Mouse (Mus musculus) G1E (cell line): ENCODE data around the gene Nkx2-3. TPM values are rescaled to one million over a fixed set of nuclear protein-coding genes. Genes with fewer than 3 reads are reported as not detected.

Experiments
- ATAC-seq: 2 replicates; pipeline ENCODE4 v1.8.0; 2016; ENCODE audit warnings: mild to moderate bottlenecking; ENCODE audit not compliant: insufficient number of reproducible peaks, poor library complexity, low FRiP score, severe bottlenecking; ENCODE audit errors: extremely low read depth
- DNase-seq: peaks from one replicate; pipeline ENCODE4 v3.0.0; 2012; ENCODE audit warnings: low spot score
- H3K27me3 ChIP-seq: 2 replicates; pipeline ENCODE4 v1.6.1; 2012; ENCODE audit warnings: mild to moderate bottlenecking, low read length, inconsistent platforms; ENCODE audit not compliant: insufficient read depth
- H3K36me3 ChIP-seq: replicated peaks from 2 replicates; pipeline ENCODE3; 2012; ENCODE audit warnings: mild to moderate bottlenecking, inconsistent platforms
- H3K4me1 ChIP-seq: 2 replicates; pipeline ENCODE4 v1.6.1; 2012; ENCODE audit warnings: low read depth, low read length, inconsistent platforms, mixed read lengths; ENCODE audit not compliant: insufficient read depth
- H3K4me3 ChIP-seq: 2 replicates; pipeline ENCODE4 v1.5.1; 2012; ENCODE audit warnings: low read depth, mild to moderate bottlenecking, inconsistent platforms, low read length, moderate library complexity, mixed read lengths
- H3K9me3 ChIP-seq: replicated peaks from 2 replicates; pipeline ENCODE4 v1.6.1; 2012; ENCODE audit warnings: inconsistent platforms
- CTCF ChIP-seq: IDR thresholded peaks from 2 replicates; pipeline ENCODE4 v1.5.1; 2012; ENCODE audit warnings: low read depth, low read length, inconsistent platforms, mixed read lengths
- GATA1 ChIP-seq: IDR thresholded peaks from 2 replicates; pipeline ENCODE4 v1.6.1; 2012; ENCODE audit warnings: borderline replicate concordance, low read length, inconsistent platforms, mixed read lengths
- GATA2 ChIP-seq: IDR thresholded peaks from 2 replicates; pipeline ENCODE4 v1.6.1; 2012; ENCODE audit warnings: low read depth, low read length, inconsistent platforms, borderline replicate concordance
- POLR2AphosphoS5 ChIP-seq: IDR thresholded peaks from 2 replicates; pipeline ENCODE4 v1.6.1; 2012; ENCODE audit warnings: low read depth, low read length, inconsistent platforms; ENCODE audit not compliant: insufficient replicate concordance
- TAL1 ChIP-seq: conservative IDR thresholded peaks from 2 replicates; pipeline ENCODE4 v1.6.1; 2012; ENCODE audit warnings: low read depth, low read length, inconsistent platforms, mixed read lengths
- polyA plus RNA-seq: library from polyadenylated mRNA; stranded (reverse); fragments of >175 nt; gene quantifications from 2 replicates; pipeline ENCODE4 v1.2.3, GENCODE M21; 2012
- total RNA-seq, 2 experiments: library from RNA; stranded (forward) in 1 of 2; stranded (reverse) in 1 of 2; fragments of 200-1000 nt in 1 of 2; fragments of >200 nt in 1 of 2; fragmentation: Nextera tagmentation in 1 of 2; gene quantifications; 2 replicates each; pipeline ENCODE4 v1.2.3; 2014 to 2017

The Nkx2-3 gene
- total and polyA plus RNA-seq, 3 experiments = 0.05 TPM; not detected in 2

DNA sequence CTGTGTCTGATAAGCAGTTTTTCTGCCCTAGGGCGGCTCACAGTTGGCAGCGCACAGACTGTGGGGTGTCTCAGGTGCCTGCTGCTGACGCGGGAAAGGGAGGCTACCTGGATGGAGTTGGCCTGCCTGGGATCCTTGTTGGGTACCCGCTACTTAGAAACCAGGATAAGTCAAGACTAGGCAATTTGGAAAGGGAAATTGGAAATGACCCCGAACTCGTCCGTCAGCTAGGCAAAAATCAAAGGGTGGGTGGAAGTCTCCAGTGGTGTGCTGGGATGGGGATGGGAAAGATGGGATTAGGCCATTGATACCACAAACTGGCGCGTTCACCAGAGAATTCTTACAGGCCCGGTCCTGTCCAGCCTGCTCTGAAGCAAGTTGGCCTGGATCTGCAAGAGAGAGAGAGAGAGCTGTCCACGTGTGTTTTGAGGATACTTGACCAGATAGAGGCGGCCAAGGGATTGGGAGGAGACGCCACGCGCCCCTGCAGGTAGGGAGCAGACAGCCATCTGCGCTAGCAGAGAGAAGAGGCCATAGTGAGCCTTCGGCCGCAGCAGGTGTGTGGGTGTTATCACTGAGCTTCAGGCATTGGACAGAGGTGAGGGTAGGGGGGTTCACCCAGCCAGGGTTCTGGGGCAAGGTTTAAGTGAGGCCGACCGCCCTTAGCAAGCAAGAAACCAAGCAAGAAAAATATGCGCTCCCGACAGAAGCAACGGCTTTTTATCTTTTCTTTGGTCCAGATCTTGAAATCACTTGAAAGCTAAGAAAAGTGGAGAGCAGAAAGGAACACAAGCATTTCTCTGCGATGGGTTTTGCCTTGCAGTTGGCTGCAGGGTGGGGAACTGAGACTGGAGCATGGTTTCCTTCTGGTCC, 2.4 kb upstream of the Nkx2-3 start:
- ATAC-seq (no peak), DNase-seq (no peak)
- Histone ChIP-seq H3K4me1 (peaks cover 7% of the 10 kb centered on the region), H3K27me3 (peaks cover 77% of the 10 kb centered on the region), H3K9me3 (peaks cover 6% of the 10 kb centered on the region), H3K4me3 (no peak overlapping the region), H3K36me3 (no peaks in the 10 kb centered on the region)
- TF ChIP-seq POLR2AphosphoS5 = no peak

DNA sequence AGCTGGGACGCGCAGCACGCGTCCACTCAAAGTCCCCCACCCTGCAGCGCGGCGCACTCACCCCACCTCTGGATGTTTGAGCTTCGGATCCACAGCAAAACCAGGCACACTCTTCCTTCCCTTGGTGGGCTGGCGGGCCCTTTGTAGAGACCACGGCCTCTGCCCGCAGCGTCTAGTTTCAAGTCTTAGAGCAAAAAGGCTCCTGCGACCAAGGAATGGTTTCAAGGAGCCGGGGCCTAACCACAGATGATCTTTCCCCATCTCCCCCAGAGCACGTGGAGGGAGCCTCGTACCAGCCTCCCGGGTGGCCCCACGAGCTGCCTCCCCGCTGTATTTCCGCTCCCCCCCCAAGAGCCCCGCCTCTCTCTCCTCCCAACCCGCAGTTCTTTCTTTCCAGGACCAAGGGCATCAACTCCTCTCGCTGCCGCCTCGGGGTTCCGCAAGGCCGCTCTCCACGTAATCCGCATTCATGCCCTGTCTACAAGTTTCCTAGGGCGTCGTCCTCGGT, 1.7 kb upstream of the Nkx2-3 start:
- H3K36me3 ChIP-seq = no peaks in the 10 kb centered on the region
- no peak overlapping the region for H3K4me3 ChIP-seq
- H3K4me1 ChIP-seq = peaks cover 7% of the 10 kb centered on the region
- TF ChIP-seq CTCF (no peak), POLR2AphosphoS5 (no peak), GATA2 (no peak), TAL1 (no peak), GATA1 (no peak)
- peaks cover 10% of the 10 kb centered on the region for H3K9me3 ChIP-seq
- peaks cover 82% of the 10 kb centered on the region for H3K27me3 ChIP-seq
- no peak for DNase-seq
- no peak for ATAC-seq

DNA sequence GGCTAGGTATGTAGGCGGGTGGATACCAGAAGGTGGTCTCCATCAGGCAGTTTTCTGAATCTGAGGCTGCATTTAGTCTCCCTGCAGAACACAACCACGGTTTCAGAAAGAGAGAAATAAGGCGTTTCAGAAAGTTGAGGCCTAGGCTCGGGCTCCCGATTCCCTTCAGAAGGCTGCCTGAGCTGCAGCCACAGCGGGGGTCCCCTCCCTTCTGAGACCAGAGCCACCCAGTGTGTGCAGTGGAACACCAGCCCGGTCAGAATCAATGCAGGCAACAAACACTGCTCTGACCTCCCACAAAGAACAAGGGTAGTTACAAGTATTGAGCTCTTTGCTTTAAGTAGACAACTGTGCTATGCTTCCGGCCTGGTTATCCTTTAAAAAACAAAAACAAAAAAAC, 1.0 kb upstream of the Nkx2-3 start:
- Histone ChIP-seq H3K27me3 (peaks cover 81% of the 10 kb centered on the region), H3K4me3 (no peak overlapping the region), H3K9me3 (peaks cover 10% of the 10 kb centered on the region), H3K4me1 (peaks cover 7% of the 10 kb centered on the region), H3K36me3 (no peaks in the 10 kb centered on the region)
- DNase-seq = no peak
- no peak for TF ChIP-seq GATA1
- no peak for TF ChIP-seq GATA2
- ATAC-seq = no peak

DNA sequence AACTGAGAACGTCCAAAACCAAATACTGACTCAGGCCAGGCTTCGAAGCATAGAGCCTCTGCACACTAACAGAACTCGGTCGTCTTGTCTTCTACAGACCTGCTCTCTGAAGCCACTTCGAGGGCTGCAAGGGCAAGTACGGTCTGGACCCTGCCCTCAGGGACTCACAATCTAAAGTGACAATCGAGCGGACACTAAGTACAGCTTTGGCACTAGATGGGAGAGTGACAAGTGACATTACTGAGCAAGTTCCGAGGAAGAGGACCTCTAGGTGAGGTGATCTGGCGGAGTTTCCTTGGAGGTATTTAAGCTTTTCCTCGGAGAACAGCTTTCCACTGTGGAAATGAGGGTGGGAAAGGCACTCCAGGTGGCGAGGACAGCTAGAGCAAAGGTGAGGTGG, 564 bp upstream of the Nkx2-3 start:
- no peak for ATAC-seq
- Histone ChIP-seq H3K4me3 (no peak overlapping the region), H3K27me3 (peaks cover 83% of the 10 kb centered on the region)

GRCm38 (mm10) chr19:43612501-43612971, 411 bp downstream of the Nkx2-3 start:
- no peak for TF ChIP-seq TAL1
- no peak for TF ChIP-seq GATA1

More for the DNA sequence above, 564 bp upstream of the Nkx2-3 start:
- peaks cover 10% of the 10 kb centered on the region for H3K9me3 ChIP-seq
- no peak for DNase-seq
- H3K36me3 ChIP-seq = no peaks in the 10 kb centered on the region
- peaks cover 7% of the 10 kb centered on the region for H3K4me1 ChIP-seq
- no peak for TF ChIP-seq TAL1
- no peak for TF ChIP-seq GATA2
- TF ChIP-seq POLR2AphosphoS5 = no peak
- no peak for TF ChIP-seq GATA1
- TF ChIP-seq CTCF = no peak

DNA sequence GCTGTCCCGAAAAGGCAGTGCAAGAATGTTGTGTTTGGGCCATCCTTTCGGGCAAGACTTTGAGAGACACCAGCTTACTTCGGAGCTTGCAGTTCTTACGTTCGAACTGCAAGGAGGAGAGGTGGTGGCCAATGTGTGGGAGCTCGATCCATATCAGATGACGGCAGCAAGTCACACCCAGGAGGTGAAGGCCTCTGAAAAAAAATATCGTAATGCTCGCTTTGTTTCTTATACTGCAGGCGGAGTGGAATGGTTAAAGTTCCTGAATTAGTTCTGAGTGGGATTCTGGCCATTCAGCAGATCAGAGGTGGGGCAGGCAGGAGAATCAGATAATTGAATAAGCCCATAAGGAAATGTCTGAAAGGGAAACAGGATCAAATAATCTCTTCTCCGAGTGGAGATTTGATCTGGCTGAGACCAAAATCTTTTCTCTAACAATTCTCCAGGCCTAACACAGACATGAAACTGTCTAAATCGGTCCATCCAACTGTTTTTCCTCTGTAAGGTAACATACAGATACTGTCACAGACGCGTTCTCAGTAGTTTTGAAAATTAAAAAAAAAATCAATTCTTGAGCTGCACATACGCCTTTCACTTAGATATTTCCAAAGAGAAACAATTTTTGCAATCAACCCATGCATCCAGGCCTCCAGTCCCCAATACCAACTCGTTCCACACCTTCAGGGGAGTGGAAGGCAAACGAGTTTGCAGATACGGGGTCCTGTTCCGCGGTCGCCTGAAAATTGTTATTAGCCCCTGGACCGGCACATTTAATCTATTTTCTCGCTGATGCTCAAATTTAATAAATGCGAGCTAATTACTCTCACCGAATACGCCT, 1.4 kb downstream of the Nkx2-3 start:
- TF ChIP-seq GATA2 = no peak
- TF ChIP-seq CTCF = no peak
- TF ChIP-seq POLR2AphosphoS5 = no peak
- DNase-seq (no peak), ATAC-seq (no peak)
- Histone ChIP-seq H3K9me3 (peaks cover 10% of the 10 kb centered on the region), H3K4me1 (peaks cover 7% of the 10 kb centered on the region), H3K4me3 (no peak overlapping the region), H3K36me3 (no peaks in the 10 kb centered on the region), H3K27me3 (peaks cover 91% of the 10 kb centered on the region)

More at GRCm38 (mm10) chr19:43612501-43612971, 411 bp downstream of the Nkx2-3 start:
- Histone ChIP-seq H3K4me1 (peaks cover 7% of the 10 kb centered on the region), H3K9me3 (peaks cover 10% of the 10 kb centered on the region), H3K27me3 (peaks cover 84% of the 10 kb centered on the region), H3K36me3 (no peaks in the 10 kb centered on the region), H3K4me3 (no peak overlapping the region)
- ATAC-seq = no peak
- no peak for DNase-seq
